Comparison of ENCODE assay signal across 34 mouse cellular contexts in the genomic region with DNA sequence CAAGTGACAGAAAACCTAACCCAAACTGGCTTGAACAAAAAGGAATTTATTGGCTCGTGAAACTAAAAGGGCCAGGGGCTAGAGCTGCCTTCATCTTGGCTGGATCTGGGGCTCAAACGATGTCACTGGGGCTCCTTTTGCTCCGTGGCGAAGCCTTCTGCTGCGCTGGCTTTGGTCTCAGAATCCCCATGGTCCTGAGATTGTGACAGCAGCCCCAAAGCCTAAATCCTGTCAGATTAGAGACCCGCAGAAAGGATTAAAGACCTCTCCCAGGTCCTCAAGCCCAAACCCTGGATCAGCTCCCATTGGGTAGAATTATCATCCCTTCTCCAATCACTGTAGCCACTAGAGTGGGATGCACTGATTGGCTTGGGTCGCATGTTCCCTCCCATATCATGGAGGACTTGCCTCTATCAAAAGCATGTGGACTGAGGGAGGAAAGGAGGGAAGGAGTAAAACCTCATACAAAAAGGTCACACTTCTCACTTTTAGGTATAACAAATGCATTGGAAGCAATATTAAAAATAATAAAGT. TPM values are rescaled to one million over a fixed set of nuclear protein-coding genes. Genes with fewer than 3 reads are reported as not detected.
DNase-seq lines count a peak whose midpoint lies in the region; ATAC-seq lines count a peak whose summit lies in the region.
"Had no signal": no experiment of that assay in that cellular context is flagged by ENCODE, and none has a peak within 500 bp of the region (broad histone marks: within the 10 kb centered on the region; RNA-seq: fewer than 3 reads in every experiment).

No protein-coding gene starts in this region.

- H3K9me3 ChIP-seq in midbrain, embryonic 10.5 days (replicated peaks), result no peaks in the 10 kb centered on the region
- H3K9me3 ChIP-seq in midbrain, embryonic 15.5 days, result no peaks in the 10 kb centered on the region
- H3K9me3 ChIP-seq: embryonic facial prominence, embryonic 10.5 days; embryonic facial prominence, embryonic 15.5 days; heart, embryonic 12.5 days had no signal

- H3K4me2 ChIP-seq in midbrain, embryonic 15.5 days, result no peak overlapping the region
- H3K4me2 ChIP-seq: embryonic facial prominence, embryonic 15.5 days; heart, embryonic 12.5 days; hindbrain, embryonic 14.5 days; lung, embryonic 14.5 days had no signal

- peaks cover 10% of the 10 kb centered on the region for H3K4me1 ChIP-seq in midbrain, embryonic 10.5 days
- H3K4me1 ChIP-seq in midbrain, embryonic 15.5 days, result peaks cover 8% of the 10 kb centered on the region

- H3K36me3 ChIP-seq in midbrain, embryonic 10.5 days, result no peaks in the 10 kb centered on the region
- H3K36me3 ChIP-seq in midbrain, embryonic 15.5 days (replicated peaks), result no peaks in the 10 kb centered on the region
- H3K36me3 ChIP-seq: embryonic facial prominence, embryonic 10.5 days; embryonic facial prominence, embryonic 15.5 days; heart, embryonic 12.5 days had no signal

- H3K27me3 ChIP-seq in midbrain, embryonic 10.5 days (ENCODE audit: low read depth, poor library complexity, severe bottlenecking), result peaks cover 88% of the 10 kb centered on the region
- peaks cover 41% of the 10 kb centered on the region for H3K27me3 ChIP-seq in midbrain, embryonic 15.5 days (replicated peaks)

- WGBS in midbrain, embryonic 10.5 days, result 30% methylated on average over 7 of the region's 7 CpGs
- WGBS in midbrain, embryonic 15.5 days, result 30% methylated on average over 7 of the region's 7 CpGs

- peak; percentile 54 for ATAC-seq in midbrain, embryonic 15.5 days (replicated peaks)
- ATAC-seq: Patski had no signal

- H3K9ac ChIP-seq in midbrain, embryonic 15.5 days, result no peak overlapping the region
- H3K9ac ChIP-seq: embryonic facial prominence, embryonic 15.5 days; heart, embryonic 12.5 days; hindbrain, embryonic 14.5 days; liver, embryonic 14.5 days; lung, embryonic 14.5 days had no signal

- H3K4me3 ChIP-seq in midbrain, embryonic 10.5 days, result no peak overlapping the region
- H3K4me3 ChIP-seq in midbrain, embryonic 15.5 days, result no peak overlapping the region
- H3K4me3 ChIP-seq: embryonic facial prominence, embryonic 10.5 days; embryonic facial prominence, embryonic 15.5 days; heart, embryonic 12.5 days had no signal

- DNase-seq in embryo, embryonic 11 days, result peak; percentile 9
- no peak for DNase-seq in embryo, embryonic 10 days (ENCODE audit: low spot score)
- peak; percentile 34 for DNase-seq in R1 (ENCODE audit: low read depth, low spot score)
- DNase-seq in midbrain, embryonic 10.5 days (ENCODE audit: low spot score), result peak; percentile 16
- no peak for DNase-seq in heart, adult 9 months (ENCODE audit: low spot score in 2 of 2)
- DNase-seq in adrenal gland, adult 2 months, result no peak
- DNase-seq in urinary bladder, postnatal 14 days (ENCODE audit: low spot score), result no peak
- DNase-seq: adrenal gland, postnatal 36 days; cerebellum, adult 2 months; cerebellum, postnatal 36 days; gastrocnemius, postnatal 36 days; heart, adult 18-20 months; heart, postnatal 4 days; kidney, adult 11 months; kidney, postnatal 14 days; layer of hippocampus, adult 9-11 months; liver; lung, embryonic 14.5 days; spleen, adult 18-20 months; thymus, adult 18-20 months; thymus, postnatal 25 days had no signal

- no peak overlapping the region for H3K27ac ChIP-seq in midbrain, embryonic 10.5 days (replicated peaks)
- H3K27ac ChIP-seq in midbrain, embryonic 15.5 days, result no peak overlapping the region
- H3K27ac ChIP-seq: embryonic facial prominence, embryonic 10.5 days; embryonic facial prominence, embryonic 15.5 days; hindbrain, embryonic 14.5 days; liver, embryonic 14.5 days; stomach, postnatal 0 days had no signal

RNA-seq across cellular contexts. Expression of gene Lhx2, which starts 5.4 kb away (rescaled TPM):
- polyA plus RNA-seq in midbrain, embryonic 10.5 days (2016; fragmentation: Nextera tagmentation; extraction: Ambion mirVana), result 23.3 and 29.0 TPM in 2 replicates
- 47.3 and 58.4 TPM in 2 replicates for polyA plus RNA-seq in midbrain, embryonic 15.5 days (2015; fragmentation: Nextera tagmentation; extraction: Ambion mirVana)
- not detected for total RNA-seq in adrenal gland, adult 2 months (2021)
- 0.07 TPM in 1 of 2 replicates, not detected in the other for polyA plus RNA-seq in adrenal gland, adult 2 months (2012; rRNA removed)
- total RNA-seq: adrenal gland, adult 18-20 months; adrenal gland, postnatal 36 days; gastrocnemius, adult 18-20 months; gastrocnemius, postnatal 36 days; heart, adult 18-20 months; monocyte, adult 5-6 weeks had no signal
- polyA plus RNA-seq: heart, postnatal 0 days; kidney, embryonic 14.5 days; stomach, postnatal 0 days had no signal

RNA-seq across cellular contexts. Expression of gene Dennd1a, which starts 46.5 kb away (rescaled TPM):
- 10.1 and 13.3 TPM in 2 replicates for polyA plus RNA-seq in midbrain, embryonic 10.5 days (2016; fragmentation: Nextera tagmentation; extraction: Ambion mirVana)
- 25.5 and 26.1 TPM in 2 replicates for polyA plus RNA-seq in midbrain, embryonic 15.5 days (2015; fragmentation: Nextera tagmentation; extraction: Ambion mirVana)
- 10 to 100 TPM; 23.6 to 26.4 TPM for total RNA-seq in adrenal gland, adult 2 months (2021)
- polyA plus RNA-seq in adrenal gland, adult 2 months (2012; rRNA removed), result 25.0 and 29.8 TPM in 2 replicates

Comparison
In these comparisons a context has a peak if more than half of its experiments do, and no peak if none do; other contexts are left out.
1. DNase-seq: peak in embryo, embryonic 11 days (single experiment), R1 (single experiment) and midbrain, embryonic 10.5 days (single experiment); none in embryo, embryonic 10 days (single experiment), heart, adult 9 months (0 of 2), adrenal gland, adult 2 months (single experiment) and urinary bladder, postnatal 14 days (single experiment).
2. RNA of gene Lhx2, which starts 5.4 kb away (polyA plus RNA-seq): 47.3 to 58.4 TPM in midbrain, embryonic 15.5 days and 23.3 to 29.0 TPM in midbrain, embryonic 10.5 days; 0.07 TPM in adrenal gland, adult 2 months; every median in the first group is over 10 times any median in the second.